In the genomic region with DNA sequence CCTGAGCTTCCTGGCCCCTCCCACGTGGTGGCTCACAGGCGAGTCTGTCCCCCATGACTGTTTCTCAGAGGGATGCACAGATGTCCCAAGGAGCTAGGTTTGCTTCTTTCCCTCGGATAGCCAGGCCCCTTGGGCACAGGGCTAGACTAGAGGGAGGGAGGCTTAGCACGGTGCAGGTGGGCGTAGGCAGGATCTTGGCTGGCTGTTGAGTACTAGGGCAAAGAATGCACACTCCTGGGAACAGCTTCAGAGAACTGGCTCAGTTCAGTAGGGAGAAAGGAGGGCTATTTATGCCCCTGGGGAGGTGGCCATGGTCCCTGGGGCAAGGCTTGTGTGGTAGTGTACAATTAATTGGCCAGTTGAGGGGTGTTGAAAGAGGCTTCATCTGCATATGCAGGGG, we compare ENCODE assay signal across 21 mouse cellular contexts.
"Had no signal": no experiment of that assay in that cellular context is flagged by ENCODE, and none has a peak within 500 bp of the region (broad histone marks: within the 10 kb centered on the region; RNA-seq: fewer than 3 reads in every experiment).

No protein-coding gene starts in this region.

- H3K36me3 ChIP-seq: lung, embryonic 15.5 days; midbrain, embryonic 13.5 days; midbrain, embryonic 15.5 days; neural tube, embryonic 13.5 days; neural tube, embryonic 15.5 days had no signal

- ATAC-seq: lung, postnatal 0 days; midbrain, embryonic 13.5 days; midbrain, embryonic 15.5 days had no signal

- H3K4me1 ChIP-seq: lung, embryonic 15.5 days; megakaryocyte, embryonic 14.5 days; midbrain, embryonic 13.5 days; midbrain, embryonic 15.5 days; neural tube, embryonic 13.5 days; neural tube, embryonic 15.5 days had no signal

- H3K27me3 ChIP-seq: lung, embryonic 15.5 days; midbrain, embryonic 13.5 days; midbrain, embryonic 15.5 days; neural tube, embryonic 13.5 days; neural tube, embryonic 15.5 days had no signal

- H3K9ac ChIP-seq: lung, embryonic 15.5 days; midbrain, embryonic 13.5 days; midbrain, embryonic 15.5 days; neural tube, embryonic 13.5 days; neural tube, embryonic 15.5 days had no signal

- H3K9me3 ChIP-seq: lung, embryonic 15.5 days; megakaryocyte, embryonic 14.5 days; midbrain, embryonic 13.5 days; midbrain, embryonic 15.5 days; neural tube, embryonic 13.5 days; neural tube, embryonic 15.5 days had no signal

- DNase-seq: lung, adult 2 months; lung, postnatal 14 days; lung, postnatal 36 days; retina, postnatal 1 day; right cerebral cortex, adult 18-20 months; right cerebral cortex, postnatal 25 days; right cerebral cortex, postnatal 4 days; spleen, adult 18-20 months; thymus, adult 18-20 months; thymus, postnatal 14 days; thymus, postnatal 36 days had no signal

- H3K4me3 ChIP-seq: lung, embryonic 15.5 days; megakaryocyte, embryonic 14.5 days; midbrain, embryonic 13.5 days; midbrain, embryonic 15.5 days; myocyte; neural tube, embryonic 13.5 days; neural tube, embryonic 15.5 days had no signal

- H3K4me2 ChIP-seq: lung, embryonic 15.5 days; midbrain, embryonic 11.5 days; midbrain, embryonic 13.5 days; midbrain, embryonic 15.5 days; neural tube, embryonic 13.5 days; neural tube, embryonic 15.5 days had no signal

- H3K27ac ChIP-seq: lung, embryonic 15.5 days; macrophage; midbrain, embryonic 13.5 days; midbrain, embryonic 15.5 days; neural tube, embryonic 13.5 days; neural tube, embryonic 15.5 days had no signal
